Mouse (Mus musculus): ENCODE data around the gene Pex12. TPM values are rescaled to one million over a fixed set of nuclear protein-coding genes. Genes with fewer than 3 reads are reported as not detected.
"Not testable (repeated sequence)": the region's sequence is repeated elsewhere in the genome, so short reads cannot be mapped to it uniquely, and the experiment has no call there.

The Pex12 gene
- total RNA-seq, 2 experiments from 2014 or later: 14.0 to 15.5 TPM

GRCm38 (mm10) chr11:83289633-83290032 lies 12.8 kb downstream of the Pex12 start:
- no peak for DNase-seq (ENCODE audit: low spot score)

GRCm38 (mm10) chr11:83289036-83289435 lies 13.3 kb downstream of the Pex12 start:
- no peak for DNase-seq (ENCODE audit: low spot score)

GRCm38 (mm10) chr11:83286566-83286965 lies 15.8 kb downstream of the Pex12 start, which contains the start of gene Slfn14:
Gene Slfn14, minus strand, starts transcription at chr11:83286726.
- DNase-seq (ENCODE audit: low spot score): no peak

GRCm38 (mm10) chr11:83285627-83286026 lies 16.8 kb downstream of the Pex12 start:
- DNase-seq (ENCODE audit: low spot score): no peak

GRCm38 (mm10) chr11:83282084-83282483 lies 20.3 kb downstream of the Pex12 start:
- DNase-seq (ENCODE audit: low spot score): no peak

- DNase-seq (ENCODE audit: low spot score): no peak
Measured at GRCm38 (mm10) chr11:83279691-83280090, 22.7 kb downstream of the Pex12 start.

GRCm38 (mm10) chr11:83279024-83279423 lies 23.4 kb downstream of the Pex12 start:
- DNase-seq (ENCODE audit: low spot score): no peak

GRCm38 (mm10) chr11:83276251-83276650 lies 26.1 kb downstream of the Pex12 start:
- no peak for DNase-seq (ENCODE audit: low spot score)

GRCm38 (mm10) chr11:83271951-83272843 lies 30.2 kb downstream of the Pex12 start:
- peak; percentile 18 for DNase-seq (ENCODE audit: low spot score)

GRCm38 (mm10) chr11:83271151-83271950 lies 31.0 kb downstream of the Pex12 start:
- DNase-seq (ENCODE audit: low spot score): peak; percentile 76

- DNase-seq (ENCODE audit: low spot score): no peak
Measured at GRCm38 (mm10) chr11:83270842-83271150, 31.6 kb downstream of the Pex12 start.

GRCm38 (mm10) chr11:83263146-83263545 lies 39.2 kb downstream of the Pex12 start:
- no peak for DNase-seq (ENCODE audit: low spot score)

- no peak for DNase-seq (ENCODE audit: low spot score)
Measured at GRCm38 (mm10) chr11:83262673-83263072, 39.7 kb downstream of the Pex12 start.

- not testable (repeated sequence) for DNase-seq (ENCODE audit: low spot score)
Measured at GRCm38 (mm10) chr11:83257211-83257610, 45.2 kb downstream of the Pex12 start.

Other genes starting within 250 kb of the Pex12 start
- 1 to 10 TPM in 1 of 2 experiments, under 1 TPM in 1; 0.62 to 1.2 TPM for gene Slfn2, start 237.5 kb downstream of the Pex12 start, total RNA-seq (2021)
- not detected for gene Slfn1, start 185.7 kb downstream of the Pex12 start, total RNA-seq (2021)
- under 1 TPM in 1 of 2 experiments, not detected in 1; 0.14 TPM for gene Slfn4, start 127.4 kb downstream of the Pex12 start, total RNA-seq (2021)
- gene Slfn3, start 111.3 kb downstream of the Pex12 start, total RNA-seq (2021): 1 to 10 TPM in 1 of 2 experiments, under 1 TPM in 1; 0.41 to 1.3 TPM
- gene Slfn14, start 15.9 kb downstream of the Pex12 start, total RNA-seq (2021): not detected
- gene Ap2b1, start 3.6 kb downstream of the Pex12 start, total RNA-seq (2021): 10 to 100 TPM; 34.6 to 35.0 TPM
- gene Rasl10b, start 106.6 kb upstream of the Pex12 start, total RNA-seq (2021): under 1 TPM; 0.48 to 0.90 TPM
- not detected for gene Gas2l2, start 126.9 kb upstream of the Pex12 start, total RNA-seq (2021)
- not detected for gene 1700020L24Rik, start 135.1 kb upstream of the Pex12 start, total RNA-seq (2021)
- 1 to 10 TPM; 1.4 TPM for gene Mmp28, start 160.5 kb upstream of the Pex12 start, total RNA-seq (2021)
- 10 to 100 TPM; 18.6 to 21.3 TPM for gene Taf15, start 170.5 kb upstream of the Pex12 start, total RNA-seq (2021)
- gene Heatr9, start 219.6 kb upstream of the Pex12 start, total RNA-seq (2021): not detected
- not detected for gene Ccl5, start 227.9 kb upstream of the Pex12 start, total RNA-seq (2021)

Data from gastrocnemius, adult 18-20 months (tissue).